Mouse (Mus musculus) intestine, postnatal 0 days (tissue): ENCODE data around the gene Fpgs. TPM values are rescaled to one million over a fixed set of nuclear protein-coding genes. Genes with fewer than 3 reads are reported as not detected.

Experiments
- ATAC-seq: fragments of 200-750 bp; cut with Nextera tagmentation; 2 replicates; pipeline ENCODE4 v1.8.0; 2017; ENCODE audit warnings: mild to moderate bottlenecking, moderate TSS enrichment, moderate library complexity
- H3K27ac ChIP-seq: fragments of 300-500 bp; sonication (generic); 2 replicates; pipeline ENCODE4 v1.5.1; 2014; ENCODE audit warnings: mild to moderate bottlenecking, low read depth, low read length, moderate library complexity
- H3K27me3 ChIP-seq: fragments of 300-500 bp; sonication (generic); replicated peaks from 2 replicates; pipeline ENCODE4 v1.6.1; 2014; ENCODE audit warnings: low read length, mixed read lengths; ENCODE audit not compliant: control insufficient read depth, insufficient read depth
- H3K36me3 ChIP-seq: fragments of 300-500 bp; sonication (generic); 2 replicates; pipeline ENCODE4 v1.6.1; 2014; ENCODE audit warnings: mild to moderate bottlenecking, moderate library complexity; ENCODE audit not compliant: control insufficient read depth, insufficient read depth
- H3K4me1 ChIP-seq: fragments of 300-500 bp; sonication (generic); replicated peaks from 2 replicates; pipeline ENCODE4 v1.6.1; 2014; ENCODE audit warnings: antibody characterized with exemption, low read length, mixed read lengths; ENCODE audit not compliant: control insufficient read depth, insufficient read depth
- H3K4me2 ChIP-seq: fragments of 300-500 bp; sonication (generic); replicated peaks from 2 replicates; pipeline ENCODE4 v1.6.1; 2014; ENCODE audit warnings: low read depth, mild to moderate bottlenecking, moderate library complexity
- H3K4me3 ChIP-seq: fragments of 300-500 bp; sonication (generic); 2 replicates; pipeline ENCODE4 v1.5.1; 2014; ENCODE audit warnings: low read depth, low read length
- H3K9ac ChIP-seq: fragments of 300-500 bp; sonication (generic); 2 replicates; pipeline ENCODE4 v1.6.1; 2014; ENCODE audit warnings: mild to moderate bottlenecking, low read depth, low read length
- H3K9me3 ChIP-seq: fragments of 300-500 bp; sonication (generic); 2 replicates; pipeline ENCODE4 v1.6.1; 2016; ENCODE audit warnings: mixed run types; ENCODE audit not compliant: control insufficient read depth
- CTCF ChIP-seq: sonication (generic); IDR thresholded peaks from 2 replicates; pipeline ENCODE4 v1.5.1; 2016; ENCODE audit warnings: low read depth, mild to moderate bottlenecking, control low read depth, antibody characterized with exemption, moderate library complexity
- WGBS: fragments of 180-500 bp; shearing (Covaris S2); extraction: QIAGEN DNeasy Blood & Tissue Kit; methylation state at CpG from one replicate; pipeline ENCODE4 v1.1.7; 2014; 5-methylcytosine and 5-hydroxymethylcytosine counted together
- polyA plus RNA-seq: library from polyadenylated mRNA; unstranded; fragments of >200 nt; fragmentation: Nextera tagmentation; extraction: Ambion mirVana; gene quantifications from 2 replicates; pipeline ENCODE4 v1.2.1, GENCODE M21; 2015

Fpgs gene
- polyA plus RNA-seq, 1 experiment from 2014 or later: 12.4 TPM

- Histone ChIP-seq H3K27me3 (no peaks in the 10 kb centered on the region), H3K4me3 (no peak overlapping the region), H3K36me3 (no peaks in the 10 kb centered on the region), H3K9ac (no peak overlapping the region), H3K9me3 (no peaks in the 10 kb centered on the region), H3K27ac (no peak overlapping the region), H3K4me1 (no peaks in the 10 kb centered on the region), H3K4me2 (no peak overlapping the region)
- TF ChIP-seq CTCF: no peak
- WGBS: 57% methylated on average over 9 of the region's 9 CpGs
- no peak for ATAC-seq
Observed at GRCm38 (mm10) chr2:32644083-32644482, 59.9 kb downstream of the Fpgs start.

DNA sequence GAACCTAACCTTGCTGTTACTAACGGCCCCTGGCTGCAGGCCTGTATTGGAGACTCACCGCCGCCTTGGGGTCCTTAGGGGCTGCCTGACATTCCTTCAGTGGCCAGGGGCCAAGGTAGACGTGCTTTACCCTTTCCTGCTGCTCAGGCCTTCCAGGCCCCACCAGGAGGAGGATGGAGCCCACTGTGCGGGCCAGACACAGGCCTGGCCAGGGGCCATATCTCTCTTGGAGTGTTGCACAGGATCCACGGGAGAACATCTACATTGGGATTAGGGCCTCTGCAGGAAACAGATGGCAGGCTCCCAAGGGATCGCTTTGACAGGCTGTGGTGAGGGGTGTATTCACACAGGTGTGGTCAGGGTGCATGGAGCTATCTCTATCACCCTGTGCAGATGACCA, 61.1 kb downstream of the Fpgs start:
- no peaks in the 10 kb centered on the region for H3K4me1 ChIP-seq
- no peak overlapping the region for H3K4me3 ChIP-seq
- 71% methylated on average over 7 of the region's 7 CpGs for whole genome bisulfite sequencing
- no peaks in the 10 kb centered on the region for H3K27me3 ChIP-seq
- H3K9me3 ChIP-seq: no peaks in the 10 kb centered on the region
- no peak overlapping the region for H3K27ac ChIP-seq
- H3K36me3 ChIP-seq: no peaks in the 10 kb centered on the region
- H3K4me2 ChIP-seq: no peak overlapping the region
- TF ChIP-seq CTCF: no peak
- no peak overlapping the region for H3K9ac ChIP-seq
- ATAC-seq: no peak

DNA sequence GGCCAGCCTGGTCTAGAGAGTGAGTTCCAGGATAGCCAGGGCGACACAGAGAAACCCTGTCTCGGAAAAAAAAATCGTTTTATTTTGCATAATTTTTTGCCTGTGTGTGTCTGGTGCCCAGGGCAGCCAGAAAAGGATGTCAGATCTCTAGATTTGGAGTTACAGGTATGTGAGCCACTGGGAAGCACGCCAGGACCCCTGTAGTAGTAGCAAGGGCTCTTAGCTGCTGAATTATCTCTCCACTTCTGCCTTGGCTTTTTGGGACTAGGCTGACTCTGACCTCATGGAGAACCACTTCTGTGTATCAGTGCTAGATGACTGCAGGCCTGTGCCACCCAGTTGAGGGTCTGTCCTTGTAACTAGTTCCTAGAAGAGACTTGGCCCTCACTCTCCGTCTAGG, 62.1 kb downstream of the Fpgs start:
- ATAC-seq: no peak
- Histone ChIP-seq H3K4me1 (0 out of 2 replicates have a peak, but pooled peaks cover 2% of the 10 kb centered on the region), H3K9me3 (no peaks in the 10 kb centered on the region), H3K36me3 (no peaks in the 10 kb centered on the region), H3K4me2 (no peak overlapping the region), H3K27ac (no peak overlapping the region), H3K27me3 (no peaks in the 10 kb centered on the region), H3K9ac (no peak overlapping the region), H3K4me3 (no peak overlapping the region)
- 92% methylated on average over 5 of the region's 5 CpGs for WGBS
- TF ChIP-seq CTCF: no peak

GRCm38 (mm10) chr2:32640550-32641051, 63.3 kb downstream of the Fpgs start:
- H3K9me3 ChIP-seq: no peaks in the 10 kb centered on the region
- H3K27me3 ChIP-seq: no peaks in the 10 kb centered on the region
- no peak for ATAC-seq
- H3K4me2 ChIP-seq: no peak overlapping the region
- no peak overlapping the region for H3K9ac ChIP-seq
- no peaks in the 10 kb centered on the region for H3K36me3 ChIP-seq
- H3K27ac ChIP-seq: no peak overlapping the region
- no peak overlapping the region for H3K4me3 ChIP-seq
- TF ChIP-seq CTCF: no peak
- H3K4me1 ChIP-seq: 0 out of 2 replicates have a peak, but pooled peaks cover 2% of the 10 kb centered on the region
- 62% methylated on average over 6 of the region's 6 CpGs for WGBS

GRCm38 (mm10) chr2:32639632-32640031, 64.3 kb downstream of the Fpgs start:
- Histone ChIP-seq H3K36me3 (no peaks in the 10 kb centered on the region), H3K9ac (no peak overlapping the region), H3K27me3 (no peaks in the 10 kb centered on the region), H3K4me1 (0 out of 2 replicates have a peak, but pooled peaks cover 2% of the 10 kb centered on the region), H3K27ac (no peak overlapping the region), H3K4me2 (no peak overlapping the region), H3K4me3 (no peak overlapping the region), H3K9me3 (no peaks in the 10 kb centered on the region)
- TF ChIP-seq CTCF: 0 out of 2 replicates have a peak, but pooled peaks have one; percentile 8
- WGBS: 48% methylated on average over 1 of the region's 1 CpGs
- ATAC-seq: no peak

- Histone ChIP-seq H3K27me3 (no peaks in the 10 kb centered on the region), H3K9me3 (no peaks in the 10 kb centered on the region), H3K4me1 (0 out of 2 replicates have a peak, but pooled peaks cover 2% of the 10 kb centered on the region), H3K4me3 (no peak overlapping the region), H3K4me2 (no peak overlapping the region), H3K27ac (0 out of 2 replicates have a peak overlapping the region, but pooled peaks have one; percentile 35), H3K9ac (no peak overlapping the region), H3K36me3 (no peaks in the 10 kb centered on the region)
- 30% methylated on average over 11 of the region's 11 CpGs for WGBS
- TF ChIP-seq CTCF: no peak
- 0 out of 2 replicates have a peak, but pooled peaks have one; percentile 31 for ATAC-seq
Observed at GRCm38 (mm10) chr2:32637778-32638281, 66.1 kb downstream of the Fpgs start.
